Mouse (Mus musculus): ENCODE measurements at regions not wholly inside any gene's neighbourhood (a gene's known extent, or its start where the extent isn't known, plus 50 kb on each side); places are given as distances from the start of the nearest gene placed in this dataset.

GRCm38 (mm10) chr5:53408235-53408634 lies 57.7 kb upstream of the Rbpj start:
- TF ChIP-seq CTCF (IDR thresholded peaks at IDR 0.05; ENCODE audit: low read depth) (no peak), EP300 (IDR thresholded peaks at IDR 0.05; ENCODE audit: low read depth) (no peak)

All from liver, postnatal 0 days (tissue).